Mouse (Mus musculus) G1E (cell line): ENCODE data around the gene Neurl1a.

Experiments used
- CTCF ChIP-seq: IDR thresholded peaks from 2 replicates; pipeline ENCODE4 v1.5.1; 2012; ENCODE audit warnings: low read depth, low read length, inconsistent platforms, mixed read lengths
- GATA1 ChIP-seq: IDR thresholded peaks from 2 replicates; pipeline ENCODE4 v1.6.1; 2012; ENCODE audit warnings: borderline replicate concordance, low read length, inconsistent platforms, mixed read lengths
- GATA2 ChIP-seq: IDR thresholded peaks from 2 replicates; pipeline ENCODE4 v1.6.1; 2012; ENCODE audit warnings: low read depth, low read length, inconsistent platforms, borderline replicate concordance
- TAL1 ChIP-seq: conservative IDR thresholded peaks from 2 replicates; pipeline ENCODE4 v1.6.1; 2012; ENCODE audit warnings: low read depth, low read length, inconsistent platforms, mixed read lengths

GRCm38 (mm10) chr19:47137771-47138421 lies 40.7 kb upstream of the Neurl1a start, which contains the start of gene Calhm2:
- TF ChIP-seq CTCF (no peak), GATA2 (no peak), TAL1 (no peak), GATA1 (no peak)
